Mouse (Mus musculus) cerebellum, postnatal 25 days (tissue): ENCODE results near the gene Cpd.
A peak's percentile ranks its signal among the peaks of the same experiment; 100 is the strongest.

ENCODE experiments used
- DNase-seq, 2 experiments: peaks; one replicate each; pipeline ENCODE4 v3.0.0; 2021; ENCODE audit warnings: mixed read lengths in 2 of 2

Gene Cpd

DNA sequence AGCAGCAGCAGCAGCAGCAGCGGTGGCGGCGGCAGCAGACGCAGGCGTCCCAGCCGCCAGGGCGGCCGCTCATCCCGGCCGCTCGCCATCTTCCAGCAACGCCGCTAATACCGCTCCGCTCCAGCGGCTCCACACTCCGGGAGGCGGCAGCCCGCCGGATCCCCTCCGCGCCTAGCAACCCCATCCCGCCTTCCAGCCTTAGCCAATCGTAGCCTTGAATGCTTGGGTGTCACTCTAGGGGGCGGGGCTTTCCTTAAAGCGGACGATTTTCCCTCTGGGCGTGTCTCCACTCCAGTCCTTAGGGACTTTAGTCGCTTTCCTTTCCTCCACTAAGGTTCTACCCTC, at the start of gene Cpd:
Cpd (minus strand) TSS at position 141 of the 345 bp plus-strand sequence.
- DNase-seq = peak; percentile 96

GRCm38 (mm10) chr11:76896360-76896759, 49.5 kb upstream of the Cpd start:
- DNase-seq = no peak

GRCm38 (mm10) chr11:76894240-76894639, 47.4 kb upstream of the Cpd start:
- DNase-seq = peak; percentile 72 to 83

- no peak for DNase-seq
Observed at GRCm38 (mm10) chr11:76893570-76893969, 46.8 kb upstream of the Cpd start.

- no peak for DNase-seq
Observed at GRCm38 (mm10) chr11:76892972-76893371, 46.2 kb upstream of the Cpd start.

DNA sequence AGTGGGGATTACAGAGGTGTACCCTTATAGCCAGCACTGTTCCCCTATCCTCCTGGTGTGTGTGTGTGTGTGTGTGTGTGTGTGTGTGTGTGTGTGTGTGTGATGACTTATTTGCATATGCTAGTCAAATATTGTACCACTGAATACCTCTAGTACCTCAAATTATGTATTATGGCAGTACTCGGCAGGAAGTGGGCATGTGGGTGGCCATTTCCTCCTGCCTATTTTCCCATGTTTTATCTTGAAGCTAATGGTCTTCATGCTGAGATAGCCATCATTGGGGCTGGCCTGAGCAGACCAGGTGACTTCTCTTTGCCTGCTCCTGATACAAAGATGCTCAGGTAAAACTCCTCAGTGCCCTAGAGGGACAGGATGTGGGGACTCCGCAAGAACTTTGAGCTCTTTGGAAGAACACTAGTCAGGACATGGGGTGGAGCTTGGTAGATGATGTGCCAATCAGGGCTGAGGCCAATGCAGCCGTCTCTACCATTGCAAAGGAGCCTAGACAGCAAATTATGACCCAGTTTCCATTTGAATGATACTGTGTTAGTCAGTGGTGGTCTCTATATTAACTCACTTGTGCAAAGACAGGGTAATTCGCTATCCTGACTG, 45.0 kb upstream of the Cpd start:
- DNase-seq = no peak

GRCm38 (mm10) chr11:76891171-76891570, 44.4 kb upstream of the Cpd start:
- no peak for DNase-seq

GRCm38 (mm10) chr11:76889339-76890164, 42.7 kb upstream of the Cpd start:
- no peak for DNase-seq

GRCm38 (mm10) chr11:76884451-76884850, 37.6 kb upstream of the Cpd start:
- no peak for DNase-seq

- DNase-seq = no peak
Observed at GRCm38 (mm10) chr11:76879816-76880215, 33.0 kb upstream of the Cpd start.

GRCm38 (mm10) chr11:76874766-76875165, 27.9 kb upstream of the Cpd start:
- DNase-seq = no peak

DNA sequence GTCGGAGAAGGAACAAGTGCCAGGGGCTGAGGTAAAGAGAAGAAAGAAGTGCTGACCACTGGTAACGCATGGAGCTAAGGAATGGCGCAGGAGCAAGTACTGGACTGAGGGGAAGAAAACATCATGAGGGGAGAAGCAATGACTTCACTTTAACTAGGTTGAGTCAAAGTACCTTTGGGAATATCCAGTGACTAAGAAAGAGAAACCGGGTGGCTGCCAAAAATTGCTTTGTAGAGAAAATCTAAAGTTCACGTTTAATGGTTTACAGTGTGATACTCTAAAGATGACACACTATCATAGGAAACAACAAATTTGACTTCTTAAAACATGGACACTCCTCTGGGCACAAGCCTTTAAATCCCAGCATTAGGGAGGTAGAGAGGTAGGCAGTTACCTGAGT, 27.0 kb upstream of the Cpd start:
- DNase-seq = no peak

- DNase-seq = no peak
Observed at GRCm38 (mm10) chr11:76872556-76873234, 25.9 kb upstream of the Cpd start.

GRCm38 (mm10) chr11:76861185-76861584, 14.4 kb upstream of the Cpd start:
- peak; percentile 58 to 73 for DNase-seq

DNA sequence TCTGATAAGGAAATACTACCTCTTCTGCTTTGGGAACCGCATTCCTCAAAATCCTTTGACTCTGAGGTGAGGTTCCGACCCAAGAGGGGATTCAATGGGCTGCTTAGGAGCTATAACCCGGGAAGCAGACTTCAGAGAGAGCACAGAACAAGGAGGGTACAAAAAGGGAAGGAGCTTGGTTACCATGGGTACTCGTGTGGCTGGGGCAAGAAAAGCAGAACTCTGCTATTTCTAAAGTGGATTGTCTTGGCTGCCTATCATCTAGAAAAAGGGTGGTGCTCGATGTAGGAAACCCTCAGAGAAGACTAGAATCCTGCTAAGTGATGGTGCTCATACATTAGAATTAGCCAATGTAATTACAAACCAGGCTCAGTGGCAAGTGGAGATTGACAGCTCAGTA, 12.4 kb upstream of the Cpd start:
- no peak for DNase-seq

DNA sequence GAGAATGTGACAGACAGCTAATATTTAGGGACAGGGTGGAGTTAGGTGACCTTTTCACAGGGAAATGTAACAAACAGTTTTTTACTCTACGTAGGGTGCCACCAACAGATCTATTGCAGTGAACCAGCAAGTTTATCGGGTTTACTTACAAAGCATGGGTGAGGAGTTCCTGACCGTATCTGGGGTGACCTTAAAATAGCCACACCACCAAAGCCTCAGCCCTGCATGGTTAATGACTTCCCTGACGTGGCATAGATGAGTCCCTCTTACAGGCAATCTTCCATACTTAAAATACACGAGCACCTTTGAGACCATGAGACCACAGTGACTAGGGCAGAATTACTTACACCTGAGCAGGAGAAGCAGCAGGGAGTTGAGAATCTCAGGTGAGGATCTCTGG, 12.0 kb upstream of the Cpd start:
- DNase-seq = no peak

DNA sequence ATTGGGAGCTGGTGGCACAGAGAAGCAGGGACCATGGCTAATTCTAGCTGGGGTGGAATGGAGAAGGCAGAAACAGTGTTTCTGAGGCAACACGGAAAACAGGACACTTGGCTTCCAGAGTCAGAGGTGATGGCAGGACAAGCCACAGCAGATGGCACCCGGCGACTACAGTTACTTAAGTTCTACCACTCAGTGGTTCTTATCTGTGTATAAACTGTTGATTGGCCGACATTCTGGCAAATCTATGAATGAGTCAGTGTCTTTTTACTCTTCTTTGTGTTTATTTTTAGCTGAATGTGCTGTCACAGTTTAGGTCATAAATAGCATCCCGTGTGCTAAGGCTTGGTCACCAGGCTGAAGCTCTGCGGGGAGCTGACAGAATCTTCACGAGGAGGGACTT, 10.3 kb upstream of the Cpd start:
- peak; percentile 39 to 60 for DNase-seq

DNA sequence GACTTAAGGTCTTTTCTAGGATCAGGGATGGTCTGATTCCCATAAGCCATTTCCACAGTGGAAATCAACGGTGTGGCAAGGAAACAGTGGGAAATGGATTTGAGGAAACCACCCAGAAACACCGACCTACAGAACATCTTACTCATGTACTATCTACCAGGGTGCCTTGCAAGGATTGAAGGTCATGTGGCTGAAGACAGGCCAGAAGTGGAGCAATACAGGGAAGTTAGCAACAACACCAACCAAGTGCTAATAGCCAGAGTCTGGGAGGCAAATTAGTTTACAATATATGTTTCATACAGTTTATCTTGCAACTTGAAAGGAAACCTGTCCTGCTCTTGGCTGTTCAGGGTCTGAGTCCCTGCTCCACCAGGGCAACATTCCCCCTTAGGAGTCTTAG, 9.8 kb upstream of the Cpd start:
- no peak for DNase-seq

- DNase-seq = no peak
Observed at GRCm38 (mm10) chr11:76854475-76855341, 7.9 kb upstream of the Cpd start.

GRCm38 (mm10) chr11:76851512-76851911, 4.7 kb upstream of the Cpd start:
- DNase-seq = no peak

GRCm38 (mm10) chr11:76849596-76849995, 2.8 kb upstream of the Cpd start:
- DNase-seq = peak; percentile 20 to 43

DNA sequence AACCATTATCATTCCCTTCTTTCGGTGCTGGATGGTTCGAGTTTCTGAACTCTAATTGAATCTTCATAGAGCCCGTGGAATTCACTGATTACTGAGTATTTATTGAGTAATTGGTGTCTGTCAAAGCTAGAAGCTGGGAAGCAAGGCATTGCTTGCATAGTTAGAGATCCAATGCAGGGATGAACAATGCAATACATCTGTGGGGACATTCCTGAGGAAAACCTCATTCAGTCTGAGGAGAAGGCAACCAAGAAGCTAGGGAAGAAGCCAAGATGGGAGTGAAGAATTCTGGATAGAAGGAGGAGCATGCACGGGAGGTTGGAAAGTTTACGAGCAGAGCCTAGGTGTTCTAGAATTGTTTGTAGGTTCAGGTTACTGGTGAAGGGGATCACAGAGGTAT, 1.3 kb upstream of the Cpd start:
- no peak for DNase-seq

- DNase-seq = no peak
Observed at GRCm38 (mm10) chr11:76847354-76847753, 536 bp upstream of the Cpd start.
